Mouse (Mus musculus) olfactory bulb, adult 2 months (tissue): ENCODE measurements at regions not wholly inside any gene's neighbourhood (a gene's known extent, or its start where the extent isn't known, plus 50 kb on each side); places are given as distances from the start of the nearest gene placed in this dataset.

ENCODE experiments used
- CTCF ChIP-seq: fragments of 200-500 bp; IDR thresholded peaks from 2 replicates; pipeline ENCODE4 v1.5.1; 2012; ENCODE audit warnings: low read depth, mild to moderate bottlenecking, low read length, moderate library complexity; ENCODE audit not compliant: insufficient read depth
- POLR2A ChIP-seq: fragments of 200-500 bp; IDR thresholded peaks from 2 replicates; pipeline ENCODE4 v1.6.1; 2012; ENCODE audit warnings: mild to moderate bottlenecking, low read depth, low read length, moderate library complexity; ENCODE audit not compliant: insufficient read depth

- TF ChIP-seq POLR2A (no peak), CTCF (no peak)
These were observed 54.6 kb upstream of the F13a1 start for GRCm38 (mm10) chr13:37104410-37105294.
